Mouse (Mus musculus): ENCODE results near the gene Sdc3. TPM values are rescaled to one million over a fixed set of nuclear protein-coding genes. Genes with fewer than 3 reads are reported as not detected.

The Sdc3 gene
- polyA plus RNA-seq, 1 experiment from 2014 or later: 130 TPM

DNA sequence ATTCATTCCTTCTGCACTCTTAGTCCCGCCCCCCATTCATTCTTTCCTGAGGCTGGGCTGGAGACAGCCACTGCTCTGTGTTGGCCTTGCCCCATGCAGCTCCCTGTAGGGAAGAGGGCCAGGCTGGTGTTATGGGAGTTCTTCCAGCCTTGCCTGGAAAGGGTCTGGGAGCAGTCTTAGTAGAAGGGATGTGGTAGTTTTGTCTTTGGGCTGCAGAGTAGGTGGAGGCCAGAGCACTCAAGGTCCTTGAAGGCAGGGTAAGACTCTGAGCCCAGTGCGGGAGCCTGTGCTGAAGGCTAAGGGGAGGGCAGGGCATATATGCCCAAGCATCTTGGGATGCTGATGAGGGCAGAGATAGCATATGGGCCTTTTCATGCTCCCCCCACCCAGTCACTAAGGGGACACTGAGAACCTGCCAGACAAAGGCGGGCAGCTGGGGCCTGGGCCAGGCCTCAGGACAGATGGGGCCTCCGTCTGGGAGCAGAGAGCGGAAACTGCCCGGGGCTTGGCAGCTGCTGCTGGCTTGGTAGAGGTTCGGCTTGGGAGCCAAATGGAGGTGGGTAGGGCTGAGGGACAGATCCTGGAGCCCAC is 12.5 kb downstream of the Sdc3 start:
- peaks cover 3% of the 10 kb centered on the region; the same call in 1 of the 2 replicates for H3K36me3 ChIP-seq
- H3K4me1 ChIP-seq: peaks cover 79% of the 10 kb centered on the region
- H3K4me2 ChIP-seq: peak overlapping the region; percentile 17
- peak; percentile 58 for ATAC-seq (ENCODE audit: low FRiP score)
- H3K27me3 ChIP-seq (replicated peaks): no peaks in the 10 kb centered on the region
- no peak overlapping the region for H3K9ac ChIP-seq (replicated peaks)
- H3K4me3 ChIP-seq (replicated peaks): no peak overlapping the region
- WGBS: 20% methylated on average over 7 of the region's 7 CpGs
- H3K27ac ChIP-seq (replicated peaks): peak overlapping the region; percentile 82
- no peaks in the 10 kb centered on the region for H3K9me3 ChIP-seq (replicated peaks)

DNA sequence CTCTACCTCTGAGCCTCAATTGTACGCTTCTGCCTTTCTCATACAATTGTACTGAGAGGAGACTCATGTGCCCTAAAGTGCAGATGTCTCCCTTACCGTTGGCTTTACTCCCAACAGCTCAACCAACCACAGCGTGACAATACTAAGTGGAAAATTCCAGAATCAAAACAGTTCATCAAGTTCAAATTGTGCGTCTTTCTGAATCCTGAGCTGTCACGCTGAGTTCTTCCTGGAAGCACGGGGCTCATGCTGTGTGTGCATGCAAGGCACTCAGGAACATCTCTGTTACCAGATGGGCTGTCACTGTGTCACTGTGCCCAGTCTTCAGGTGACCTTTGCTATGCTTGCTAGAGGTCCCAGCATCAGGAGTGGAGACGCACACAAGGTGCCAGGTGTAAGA is 13.4 kb downstream of the Sdc3 start:
- H3K27me3 ChIP-seq (replicated peaks): no peaks in the 10 kb centered on the region
- 60% methylated on average over 7 of the region's 7 CpGs for WGBS
- H3K27ac ChIP-seq (replicated peaks): peak overlapping the region; percentile 82
- peak overlapping the region; percentile 17; the same call in 1 of the 2 replicates for H3K4me2 ChIP-seq
- peaks cover 3% of the 10 kb centered on the region; the same call in 1 of the 2 replicates for H3K36me3 ChIP-seq
- H3K4me3 ChIP-seq (replicated peaks): no peak overlapping the region
- no peaks in the 10 kb centered on the region for H3K9me3 ChIP-seq (replicated peaks)
- ATAC-seq (ENCODE audit: low FRiP score): no peak
- no peak overlapping the region for H3K9ac ChIP-seq (replicated peaks)
- H3K4me1 ChIP-seq: peaks cover 78% of the 10 kb centered on the region

DNA sequence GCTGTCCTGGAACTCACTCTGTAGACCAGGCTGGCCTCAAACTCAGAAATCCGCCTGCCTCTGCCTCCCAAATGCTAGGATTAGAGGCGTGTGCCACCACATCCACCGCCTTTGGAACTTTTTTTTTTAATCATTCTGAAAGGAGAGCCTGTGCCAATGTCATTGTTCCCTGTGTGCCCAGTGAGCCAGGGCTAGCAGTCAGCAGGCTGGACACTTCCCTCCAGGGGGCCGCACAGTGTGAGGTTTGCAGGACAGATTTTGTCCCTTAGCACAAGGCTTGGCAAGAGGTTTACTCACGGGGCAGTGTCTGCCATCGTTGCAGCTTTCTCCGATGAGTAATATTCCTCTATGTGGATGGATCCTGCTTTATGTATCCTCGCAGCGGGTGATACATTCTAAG is 14.4 kb downstream of the Sdc3 start:
- peaks cover 3% of the 10 kb centered on the region; the same call in 1 of the 2 replicates for H3K36me3 ChIP-seq
- H3K4me2 ChIP-seq: no peak overlapping the region
- no peak for ATAC-seq (ENCODE audit: low FRiP score)
- H3K27me3 ChIP-seq (replicated peaks): no peaks in the 10 kb centered on the region
- no peak overlapping the region for H3K9ac ChIP-seq (replicated peaks)
- peaks cover 79% of the 10 kb centered on the region for H3K4me1 ChIP-seq
- no peak overlapping the region for H3K27ac ChIP-seq (replicated peaks)
- 83% methylated on average over 9 of the region's 9 CpGs for WGBS
- H3K9me3 ChIP-seq (replicated peaks): no peaks in the 10 kb centered on the region
- no peak overlapping the region for H3K4me3 ChIP-seq (replicated peaks)

DNA sequence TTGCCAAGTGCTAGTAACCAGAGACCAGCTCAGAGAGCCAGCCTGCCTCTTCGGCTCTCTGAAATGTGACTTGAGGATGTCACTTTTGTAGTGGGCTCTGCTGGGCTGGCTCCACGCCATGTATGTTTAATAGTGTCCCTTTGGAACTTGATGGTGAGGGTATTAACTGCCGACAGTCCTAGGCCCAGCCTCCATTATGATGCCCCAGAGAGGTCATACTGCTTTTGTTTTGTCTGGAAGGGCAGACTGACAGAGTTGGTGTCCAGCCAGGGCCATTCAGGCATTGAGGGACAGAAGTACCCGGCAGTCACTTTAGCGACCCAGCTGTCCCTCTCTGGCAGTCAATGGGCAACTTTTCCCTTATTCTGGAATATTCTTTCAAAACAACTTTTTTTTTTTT is 17.4 kb downstream of the Sdc3 start:
- Histone ChIP-seq H3K9me3 (replicated peaks) (no peaks in the 10 kb centered on the region), H3K36me3 (no peaks in the 10 kb centered on the region), H3K4me2 (no peak overlapping the region), H3K4me3 (replicated peaks) (no peak overlapping the region), H3K4me1 (peaks cover 79% of the 10 kb centered on the region), H3K27ac (replicated peaks) (peak overlapping the region; percentile 64; the same call in 1 of the 2 replicates), H3K27me3 (replicated peaks) (no peaks in the 10 kb centered on the region), H3K9ac (replicated peaks) (no peak overlapping the region)
- 11% methylated on average over 5 of the region's 5 CpGs for WGBS
- ATAC-seq (ENCODE audit: low FRiP score): no peak

DNA sequence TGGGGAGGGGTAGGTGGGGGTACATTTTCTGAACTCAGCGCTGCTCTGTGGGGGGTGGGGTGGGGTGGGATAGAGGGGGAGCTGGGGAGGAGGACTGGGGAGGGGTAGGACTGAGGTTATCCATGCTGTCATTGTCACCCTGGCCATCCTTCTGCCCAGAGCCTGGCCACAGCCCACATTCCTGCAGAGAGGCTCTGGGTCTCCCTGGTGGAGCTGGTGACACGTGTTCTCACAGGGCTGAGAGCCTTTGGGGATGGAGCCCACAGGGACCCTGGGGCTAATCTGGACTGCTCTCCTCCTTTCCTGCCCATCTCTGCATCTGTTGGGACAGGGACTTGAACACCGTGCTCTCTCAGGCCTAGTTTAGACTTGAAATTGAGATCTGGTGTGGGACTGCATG is 18.5 kb downstream of the Sdc3 start:
- peaks cover 79% of the 10 kb centered on the region for H3K4me1 ChIP-seq
- no peaks in the 10 kb centered on the region for H3K27me3 ChIP-seq (replicated peaks)
- no peaks in the 10 kb centered on the region for H3K36me3 ChIP-seq
- peak; percentile 32; the same call in 1 of the 2 replicates for ATAC-seq (ENCODE audit: low FRiP score)
- no peak overlapping the region for H3K4me2 ChIP-seq
- peak overlapping the region; percentile 73 for H3K27ac ChIP-seq (replicated peaks)
- no peaks in the 10 kb centered on the region for H3K9me3 ChIP-seq (replicated peaks)
- no peak overlapping the region for H3K9ac ChIP-seq (replicated peaks)
- no peak overlapping the region for H3K4me3 ChIP-seq (replicated peaks)
- WGBS: 30% methylated on average over 3 of the region's 3 CpGs

DNA sequence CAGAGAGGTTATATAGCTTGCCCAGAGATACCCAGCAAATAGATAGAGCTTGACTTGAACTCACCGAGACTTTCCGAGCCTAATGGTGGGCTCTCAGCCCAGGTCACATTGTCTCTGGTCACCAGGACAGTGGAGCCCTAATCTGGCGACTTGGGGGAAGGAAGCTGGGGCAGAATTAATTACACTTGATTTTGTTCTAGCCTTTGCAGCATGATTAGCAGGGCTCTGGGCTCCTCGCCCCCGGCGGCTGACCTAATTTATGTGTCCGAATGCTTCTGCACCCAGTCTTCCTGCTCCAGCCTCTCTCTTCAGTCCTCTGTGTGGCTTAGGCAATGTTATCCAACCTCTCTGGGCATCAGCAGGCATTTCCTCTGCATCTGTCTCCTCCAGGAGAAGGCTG is 19.0 kb downstream of the Sdc3 start:
- 33% methylated on average over 7 of the region's 7 CpGs for WGBS
- Histone ChIP-seq H3K27me3 (replicated peaks) (no peaks in the 10 kb centered on the region), H3K4me3 (replicated peaks) (no peak overlapping the region), H3K4me2 (no peak overlapping the region; the same call in 1 of the 2 replicates), H3K4me1 (peaks cover 77% of the 10 kb centered on the region), H3K27ac (replicated peaks) (peak overlapping the region; percentile 73), H3K9me3 (replicated peaks) (no peaks in the 10 kb centered on the region), H3K36me3 (no peaks in the 10 kb centered on the region), H3K9ac (replicated peaks) (no peak overlapping the region)
- ATAC-seq (ENCODE audit: low FRiP score): no peak

DNA sequence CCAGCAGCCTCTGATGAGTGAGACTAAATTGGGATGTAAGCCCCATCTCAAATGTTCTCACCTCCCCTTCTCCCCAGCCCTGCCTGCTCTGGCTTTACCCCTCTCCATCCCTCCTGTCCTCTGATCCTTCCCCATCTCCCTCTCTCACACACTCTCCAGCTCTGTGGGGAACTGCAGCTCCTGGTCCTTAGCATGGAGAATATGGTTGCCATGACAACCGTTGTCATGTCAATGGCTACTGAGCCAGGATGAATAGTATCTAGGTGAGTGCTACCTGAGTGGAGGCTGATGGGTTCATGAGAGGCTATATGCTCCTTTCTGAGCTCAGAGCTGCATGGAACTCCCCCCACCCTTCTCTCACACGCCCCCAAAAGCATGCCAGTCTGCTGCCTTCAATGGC is 21.6 kb downstream of the Sdc3 start:
- Histone ChIP-seq H3K4me3 (replicated peaks) (no peak overlapping the region), H3K27me3 (replicated peaks) (no peaks in the 10 kb centered on the region), H3K4me2 (peak overlapping the region; percentile 30), H3K27ac (replicated peaks) (peak overlapping the region; percentile 77), H3K9me3 (replicated peaks) (no peaks in the 10 kb centered on the region), H3K9ac (replicated peaks) (0 out of 2 replicates have a peak overlapping the region, but pooled peaks have one; percentile 28), H3K36me3 (no peaks in the 10 kb centered on the region; the same call in 1 of the 2 replicates), H3K4me1 (peaks cover 71% of the 10 kb centered on the region)
- peak; percentile 62 for ATAC-seq (ENCODE audit: low FRiP score)
- WGBS: 35% methylated on average over 2 of the region's 2 CpGs

DNA sequence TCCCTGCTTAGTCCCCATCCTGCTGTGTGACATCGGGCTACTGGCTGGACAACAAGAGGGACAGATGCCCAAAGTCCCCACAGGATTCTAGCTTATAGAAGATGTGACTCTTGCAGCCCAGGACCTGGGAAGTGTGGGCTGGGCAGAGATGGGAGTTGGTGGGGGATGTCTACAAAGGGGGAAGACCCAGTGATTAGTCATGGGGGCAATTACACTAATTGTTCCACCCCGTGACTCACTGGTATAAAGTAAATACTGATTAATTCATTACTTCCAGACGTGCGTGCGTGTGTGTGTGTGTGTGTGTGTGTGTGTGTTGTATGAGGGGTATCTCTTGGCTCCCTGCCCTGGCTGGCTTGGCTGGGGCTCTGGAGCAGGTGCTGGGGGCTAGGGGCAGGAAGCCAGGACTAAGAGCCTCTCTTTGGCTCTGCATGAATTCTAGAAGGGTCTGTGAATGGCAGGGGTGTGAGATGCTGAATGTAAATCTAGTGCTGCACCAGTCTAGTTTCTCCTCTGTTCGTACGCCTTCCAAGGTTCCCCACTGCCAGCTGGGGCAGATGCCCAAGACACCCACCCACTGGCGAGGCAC is 22.5 kb downstream of the Sdc3 start:
- Histone ChIP-seq H3K36me3 (peaks cover 4% of the 10 kb centered on the region; the same call in 1 of the 2 replicates), H3K4me3 (replicated peaks) (no peak overlapping the region), H3K4me2 (no peak overlapping the region), H3K9me3 (replicated peaks) (no peaks in the 10 kb centered on the region), H3K27me3 (replicated peaks) (no peaks in the 10 kb centered on the region), H3K4me1 (peaks cover 62% of the 10 kb centered on the region), H3K27ac (replicated peaks) (peak overlapping the region; percentile 77), H3K9ac (replicated peaks) (no peak overlapping the region; the same call in 1 of the 2 replicates)
- peak; percentile 21; the same call in 1 of the 2 replicates for ATAC-seq (ENCODE audit: low FRiP score)
- WGBS: 32% methylated on average over 8 of the region's 8 CpGs

DNA sequence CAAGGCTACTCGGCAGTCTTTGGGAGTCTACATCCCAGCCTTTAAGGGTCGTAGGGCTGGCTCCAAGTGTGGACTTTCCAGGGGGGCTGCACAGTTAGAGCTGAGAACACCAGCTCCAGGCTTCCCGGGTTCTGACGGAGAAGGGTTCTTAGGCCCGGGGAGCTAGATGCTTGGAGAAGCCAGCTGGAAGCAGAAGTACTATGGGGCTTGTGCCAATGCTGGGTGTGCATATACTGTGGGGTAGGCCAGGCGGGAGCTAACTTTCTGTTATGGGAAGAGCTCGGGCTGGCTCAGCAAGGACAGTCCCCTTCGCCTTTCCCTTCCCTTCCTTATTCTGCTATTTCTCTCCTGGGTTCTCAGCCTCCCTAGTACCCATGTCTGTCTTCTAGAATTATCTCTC is 23.5 kb downstream of the Sdc3 start:
- peaks cover 55% of the 10 kb centered on the region for H3K4me1 ChIP-seq
- H3K9me3 ChIP-seq (replicated peaks): no peaks in the 10 kb centered on the region
- H3K4me3 ChIP-seq (replicated peaks): no peak overlapping the region
- peak overlapping the region; percentile 77; the same call in 1 of the 2 replicates for H3K27ac ChIP-seq (replicated peaks)
- H3K4me2 ChIP-seq: no peak overlapping the region
- WGBS: 72% methylated on average over 8 of the region's 8 CpGs
- H3K27me3 ChIP-seq (replicated peaks): no peaks in the 10 kb centered on the region
- no peak overlapping the region for H3K9ac ChIP-seq (replicated peaks)
- ATAC-seq (ENCODE audit: low FRiP score): no peak
- H3K36me3 ChIP-seq: peaks cover 10% of the 10 kb centered on the region

DNA sequence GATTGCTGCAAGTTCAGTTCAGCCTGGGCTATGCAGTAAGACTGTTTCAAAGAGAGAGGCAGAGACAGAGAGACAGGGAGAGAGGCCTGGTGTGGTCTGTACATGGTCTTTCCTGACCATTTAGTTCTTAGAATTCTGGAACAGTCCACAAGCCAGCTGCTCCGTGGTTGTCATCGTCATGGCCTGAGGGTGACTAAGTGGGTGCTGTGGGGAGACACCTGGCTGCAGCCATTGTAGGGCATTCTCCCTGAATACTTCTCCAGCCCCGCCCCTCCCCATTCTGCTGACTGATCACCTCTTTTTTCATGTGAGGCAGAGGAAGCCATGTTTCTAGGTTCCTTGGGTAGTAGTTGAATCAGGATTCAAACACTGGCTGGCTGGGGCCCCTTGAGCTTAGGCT is 27.5 kb downstream of the Sdc3 start:
- peaks cover 15% of the 10 kb centered on the region for H3K4me1 ChIP-seq
- H3K9ac ChIP-seq (replicated peaks): no peak overlapping the region
- H3K27me3 ChIP-seq (replicated peaks): no peaks in the 10 kb centered on the region
- H3K27ac ChIP-seq (replicated peaks): no peak overlapping the region
- 80% methylated on average over 3 of the region's 3 CpGs for WGBS
- peaks cover 43% of the 10 kb centered on the region for H3K36me3 ChIP-seq
- H3K9me3 ChIP-seq (replicated peaks): no peaks in the 10 kb centered on the region
- ATAC-seq (ENCODE audit: low FRiP score): no peak
- no peak overlapping the region for H3K4me2 ChIP-seq
- no peak overlapping the region for H3K4me3 ChIP-seq (replicated peaks)

DNA sequence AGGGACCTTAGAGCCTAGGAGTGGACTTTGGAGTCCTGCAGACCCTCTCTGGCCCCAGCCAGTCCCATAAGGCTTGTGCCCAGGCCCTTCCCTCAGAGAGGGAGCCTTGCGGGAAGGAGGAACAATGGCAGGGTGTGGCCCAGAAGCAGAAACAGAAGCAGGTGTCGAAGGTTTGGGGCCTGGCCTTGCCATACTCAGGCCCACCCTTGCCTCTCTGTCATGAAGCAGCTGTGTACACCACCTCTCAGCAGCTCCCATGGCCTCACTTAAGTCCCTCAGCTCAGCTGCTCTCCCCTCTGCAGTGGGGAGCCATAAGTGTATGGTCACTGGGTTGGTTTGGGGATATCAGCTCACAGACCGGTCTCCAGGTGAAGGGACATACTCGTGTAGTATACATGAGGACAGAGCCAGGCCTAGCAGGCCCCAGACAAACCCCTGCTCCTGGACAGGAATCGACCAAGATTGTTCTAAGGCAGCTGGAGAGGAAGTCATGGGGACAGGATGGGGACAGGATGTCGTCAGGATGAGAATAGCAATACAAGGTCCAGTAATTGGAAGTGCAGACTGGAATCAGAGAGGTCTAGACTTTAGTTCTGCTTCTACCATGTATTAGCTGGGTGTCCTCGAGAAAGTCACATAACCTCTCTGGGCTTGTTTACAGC is 28.4 kb downstream of the Sdc3 start:
- peaks cover 52% of the 10 kb centered on the region for H3K36me3 ChIP-seq

More for the DNA sequence above, 28.4 kb downstream of the Sdc3 start:
- Histone ChIP-seq H3K27me3 (replicated peaks) (no peaks in the 10 kb centered on the region), H3K9ac (replicated peaks) (no peak overlapping the region), H3K27ac (replicated peaks) (no peak overlapping the region; the same call in 1 of the 2 replicates), H3K9me3 (replicated peaks) (no peaks in the 10 kb centered on the region), H3K4me2 (no peak overlapping the region), H3K4me3 (replicated peaks) (no peak overlapping the region), H3K4me1 (peaks cover 6% of the 10 kb centered on the region)
- no peak for ATAC-seq (ENCODE audit: low FRiP score)
- WGBS: 81% methylated on average over 7 of the region's 7 CpGs
